Mouse (Mus musculus): ENCODE results near the gene 1700122O11Rik.

DNA sequence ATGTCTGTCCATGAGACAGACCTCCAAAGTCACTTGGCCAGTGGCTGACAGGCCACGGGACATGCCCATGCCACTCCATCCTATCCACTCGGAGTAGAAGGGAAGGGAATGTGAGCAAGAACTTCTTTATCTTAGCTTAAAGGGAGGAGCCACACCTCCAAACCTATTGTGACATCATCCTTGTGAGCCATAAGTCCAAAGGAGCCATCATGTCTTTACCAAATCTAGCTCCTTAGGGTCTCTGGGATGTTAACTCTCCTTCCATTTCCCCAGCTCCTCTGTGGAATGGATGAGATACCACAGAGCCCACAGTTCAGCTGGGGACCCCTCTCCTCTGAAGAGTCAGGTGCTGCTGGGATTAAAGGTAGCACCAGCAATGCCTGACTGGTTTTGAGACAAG lies at the start of gene 1700122O11Rik:
- TF ChIP-seq POLR2A (IDR thresholded peaks at IDR 0.05; ENCODE audit: low read depth, low read length), result no peak
- TF ChIP-seq CTCF (IDR thresholded peaks at IDR 0.05; ENCODE audit: borderline replicate concordance, insufficient read depth, low read length), result no peak

Data from embryonic fibroblast, embryonic 13.5 days (primary cell).